Mouse (Mus musculus) G1E (cell line): ENCODE data around the gene Msi1. TPM values are rescaled to one million over a fixed set of nuclear protein-coding genes. Genes with fewer than 3 reads are reported as not detected.

Source experiments
- ATAC-seq: 2 replicates; pipeline ENCODE4 v1.8.0; 2016; ENCODE audit warnings: mild to moderate bottlenecking; ENCODE audit not compliant: insufficient number of reproducible peaks, poor library complexity, low FRiP score, severe bottlenecking; ENCODE audit errors: extremely low read depth
- DNase-seq: peaks from one replicate; pipeline ENCODE4 v3.0.0; 2012; ENCODE audit warnings: low spot score
- H3K27me3 ChIP-seq: 2 replicates; pipeline ENCODE4 v1.6.1; 2012; ENCODE audit warnings: mild to moderate bottlenecking, low read length, inconsistent platforms; ENCODE audit not compliant: insufficient read depth
- H3K36me3 ChIP-seq: replicated peaks from 2 replicates; pipeline ENCODE3; 2012; ENCODE audit warnings: mild to moderate bottlenecking, inconsistent platforms
- H3K4me1 ChIP-seq: 2 replicates; pipeline ENCODE4 v1.6.1; 2012; ENCODE audit warnings: low read depth, low read length, inconsistent platforms, mixed read lengths; ENCODE audit not compliant: insufficient read depth
- H3K4me3 ChIP-seq: 2 replicates; pipeline ENCODE4 v1.5.1; 2012; ENCODE audit warnings: low read depth, mild to moderate bottlenecking, inconsistent platforms, low read length, moderate library complexity, mixed read lengths
- H3K9me3 ChIP-seq: replicated peaks from 2 replicates; pipeline ENCODE4 v1.6.1; 2012; ENCODE audit warnings: inconsistent platforms
- CTCF ChIP-seq: IDR thresholded peaks from 2 replicates; pipeline ENCODE4 v1.5.1; 2012; ENCODE audit warnings: low read depth, low read length, inconsistent platforms, mixed read lengths
- GATA1 ChIP-seq: IDR thresholded peaks from 2 replicates; pipeline ENCODE4 v1.6.1; 2012; ENCODE audit warnings: borderline replicate concordance, low read length, inconsistent platforms, mixed read lengths
- GATA2 ChIP-seq: IDR thresholded peaks from 2 replicates; pipeline ENCODE4 v1.6.1; 2012; ENCODE audit warnings: low read depth, low read length, inconsistent platforms, borderline replicate concordance
- POLR2AphosphoS5 ChIP-seq: IDR thresholded peaks from 2 replicates; pipeline ENCODE4 v1.6.1; 2012; ENCODE audit warnings: low read depth, low read length, inconsistent platforms; ENCODE audit not compliant: insufficient replicate concordance
- TAL1 ChIP-seq: conservative IDR thresholded peaks from 2 replicates; pipeline ENCODE4 v1.6.1; 2012; ENCODE audit warnings: low read depth, low read length, inconsistent platforms, mixed read lengths
- polyA plus RNA-seq: library from polyadenylated mRNA; stranded (reverse); fragments of >175 nt; gene quantifications from 2 replicates; pipeline ENCODE4 v1.2.3, GENCODE M21; 2012
- total RNA-seq, 2 experiments: library from RNA; stranded (forward) in 1 of 2; stranded (reverse) in 1 of 2; fragments of 200-1000 nt in 1 of 2; fragments of >200 nt in 1 of 2; fragmentation: Nextera tagmentation in 1 of 2; gene quantifications; 2 replicates each; pipeline ENCODE4 v1.2.3; 2014 to 2017

The Msi1 gene
- total and polyA plus RNA-seq, 3 experiments, result 0.55 to 6.7 (median 3.4) TPM

DNA sequence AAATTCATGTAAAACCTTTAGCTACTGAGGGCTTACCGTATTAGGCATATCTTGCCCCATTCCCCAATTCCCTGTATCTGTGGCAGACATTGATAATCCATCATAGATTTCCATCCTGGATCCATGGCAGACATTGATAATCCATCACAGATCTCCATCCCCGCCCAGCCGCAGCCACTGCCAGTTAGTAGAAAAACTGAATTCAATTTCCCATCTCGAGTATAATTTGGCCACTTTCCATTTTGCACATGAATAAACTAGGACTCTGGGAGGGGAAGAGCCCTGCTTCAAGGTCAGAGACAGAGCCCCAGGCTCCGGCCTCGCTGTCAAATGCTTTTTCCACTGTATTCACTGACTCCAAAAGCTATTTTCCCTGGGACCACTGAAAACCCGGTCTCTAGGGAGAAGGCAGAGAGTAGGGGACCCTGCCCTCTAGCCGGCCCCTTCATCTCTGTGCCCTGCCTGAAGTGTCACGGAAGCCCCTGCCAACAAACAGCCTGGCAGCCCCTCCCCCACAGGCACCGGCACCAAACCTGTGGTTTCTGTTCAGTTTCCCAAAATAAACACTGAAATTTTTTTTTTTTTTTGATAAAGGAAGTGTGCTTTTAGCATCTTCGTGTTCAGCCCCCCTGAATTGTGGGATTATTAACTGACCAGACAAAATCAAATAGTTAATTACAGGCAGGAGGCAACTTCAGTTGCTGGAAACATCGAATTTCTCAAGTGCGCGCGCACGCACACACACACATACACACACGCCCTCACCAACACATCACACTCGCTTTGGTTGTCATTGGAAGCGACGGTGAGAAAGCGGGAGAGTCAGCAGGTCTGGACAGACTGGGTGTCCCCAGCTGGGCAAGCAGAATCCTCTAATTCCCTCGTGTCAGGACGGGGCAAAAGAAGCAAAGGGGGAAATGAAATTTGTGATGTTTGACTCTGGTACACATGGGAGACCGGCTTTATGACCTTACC, 14.0 kb upstream of the Msi1 start:
- Histone ChIP-seq H3K36me3 (no peaks in the 10 kb centered on the region), H3K4me1 (no peaks in the 10 kb centered on the region), H3K27me3 (peaks cover 17% of the 10 kb centered on the region), H3K4me3 (no peak overlapping the region), H3K9me3 (peaks cover 3% of the 10 kb centered on the region)
- no peak for DNase-seq
- TF ChIP-seq CTCF (no peak), GATA2 (no peak), POLR2AphosphoS5 (no peak), GATA1 (no peak)
- ATAC-seq, result no peak

- DNase-seq (no peak), ATAC-seq (no peak)
- H3K4me3 ChIP-seq, result no peak overlapping the region
- peaks cover 38% of the 10 kb centered on the region for H3K27me3 ChIP-seq
- H3K36me3 ChIP-seq, result no peaks in the 10 kb centered on the region
- H3K9me3 ChIP-seq, result peaks cover 9% of the 10 kb centered on the region
- TF ChIP-seq POLR2AphosphoS5 (no peak), CTCF (no peak), TAL1 (no peak), GATA1 (no peak)
- H3K4me1 ChIP-seq, result no peaks in the 10 kb centered on the region
Observed at GRCm38 (mm10) chr5:115428831-115429358, 504 bp upstream of the Msi1 start.

DNA sequence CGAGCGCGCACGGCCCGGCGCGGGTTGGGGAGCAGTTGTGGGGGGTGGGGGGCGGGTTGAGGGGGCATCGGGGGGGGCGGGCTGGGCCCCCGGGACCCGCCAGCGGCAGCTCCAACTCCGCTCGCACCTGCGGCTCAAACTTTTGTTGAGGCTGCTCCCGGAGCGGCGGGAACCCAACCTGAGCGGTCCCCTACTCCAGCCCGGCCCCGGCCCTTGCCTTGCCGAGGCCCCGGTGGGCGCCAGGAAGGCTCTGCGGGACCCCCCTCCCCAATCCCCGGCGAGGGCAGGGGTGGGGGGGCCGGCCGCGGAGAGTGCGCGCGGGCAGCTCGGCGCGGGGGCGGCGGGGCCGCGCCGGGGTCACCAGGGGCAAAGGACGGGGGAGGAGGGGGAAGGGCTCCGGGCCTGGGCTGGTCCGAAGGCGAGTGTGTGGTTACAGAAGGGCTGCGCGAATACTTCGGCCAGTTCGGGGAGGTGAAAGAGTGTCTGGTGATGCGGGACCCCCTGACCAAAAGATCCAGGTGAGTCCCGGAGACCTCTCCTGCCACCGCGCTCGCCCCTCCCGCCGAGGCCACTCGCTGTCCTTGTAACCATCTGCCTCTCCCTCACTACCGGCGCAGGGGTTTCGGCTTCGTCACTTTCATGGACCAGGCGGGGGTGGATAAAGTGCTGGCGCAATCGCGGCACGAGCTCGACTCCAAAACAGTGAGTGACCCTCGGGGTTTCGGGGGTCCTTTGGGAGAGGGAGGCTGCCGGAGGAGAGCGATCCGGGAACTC, 975 bp downstream of the Msi1 start:
- Histone ChIP-seq H3K4me1 (no peaks in the 10 kb centered on the region), H3K9me3 (peaks cover 9% of the 10 kb centered on the region), H3K36me3 (no peaks in the 10 kb centered on the region), H3K27me3 (peaks cover 48% of the 10 kb centered on the region), H3K4me3 (no peak overlapping the region)
- ATAC-seq, result no peak
- TF ChIP-seq CTCF (no peak), TAL1 (no peak)
- DNase-seq, result no peak

GRCm38 (mm10) chr5:115431061-115431897, 1.9 kb downstream of the Msi1 start:
- ATAC-seq (no peak), DNase-seq (no peak)
- Histone ChIP-seq H3K27me3 (peaks cover 57% of the 10 kb centered on the region), H3K4me3 (no peak overlapping the region), H3K4me1 (no peaks in the 10 kb centered on the region), H3K9me3 (peaks cover 9% of the 10 kb centered on the region), H3K36me3 (no peaks in the 10 kb centered on the region)
- no peak for TF ChIP-seq CTCF
- no peak for TF ChIP-seq GATA1
- TF ChIP-seq POLR2AphosphoS5, result no peak
- no peak for TF ChIP-seq GATA2
- no peak for TF ChIP-seq TAL1

- peaks cover 9% of the 10 kb centered on the region for H3K9me3 ChIP-seq
- H3K27me3 ChIP-seq, result peaks cover 58% of the 10 kb centered on the region
- no peak overlapping the region for H3K4me3 ChIP-seq
- TF ChIP-seq GATA1, result no peak
- no peak for TF ChIP-seq TAL1
- TF ChIP-seq GATA2, result no peak
- TF ChIP-seq POLR2AphosphoS5, result no peak
- DNase-seq (no peak), ATAC-seq (no peak)
- H3K4me1 ChIP-seq, result no peaks in the 10 kb centered on the region
- no peaks in the 10 kb centered on the region for H3K36me3 ChIP-seq
Observed at GRCm38 (mm10) chr5:115431898-115432259, 2.5 kb downstream of the Msi1 start.

- Histone ChIP-seq H3K4me3 (no peak overlapping the region), H3K36me3 (no peaks in the 10 kb centered on the region), H3K27me3 (peaks cover 59% of the 10 kb centered on the region), H3K9me3 (peaks cover 9% of the 10 kb centered on the region), H3K4me1 (no peaks in the 10 kb centered on the region)
- TF ChIP-seq CTCF, result no peak
- TF ChIP-seq GATA1, result no peak
- no peak for TF ChIP-seq GATA2
- TF ChIP-seq TAL1, result no peak
- no peak for TF ChIP-seq POLR2AphosphoS5
- DNase-seq (no peak), ATAC-seq (no peak)
Observed at GRCm38 (mm10) chr5:115432395-115432794, 3.0 kb downstream of the Msi1 start.
